Mouse (Mus musculus) spleen, embryonic (tissue): ENCODE measurements at regions not wholly inside any gene's neighbourhood (a gene's known extent, or its start where the extent isn't known, plus 50 kb on each side); places are given as distances from the start of the nearest gene placed in this dataset.

ENCODE experiments used
- CTCF ChIA-PET: fragments of 350-600 bp; sonication (Branson Sonifier 250); formaldehyde crosslinking; loops from one replicate; lab custom pipeline; 2022; lab: Charles Lee

DNA sequence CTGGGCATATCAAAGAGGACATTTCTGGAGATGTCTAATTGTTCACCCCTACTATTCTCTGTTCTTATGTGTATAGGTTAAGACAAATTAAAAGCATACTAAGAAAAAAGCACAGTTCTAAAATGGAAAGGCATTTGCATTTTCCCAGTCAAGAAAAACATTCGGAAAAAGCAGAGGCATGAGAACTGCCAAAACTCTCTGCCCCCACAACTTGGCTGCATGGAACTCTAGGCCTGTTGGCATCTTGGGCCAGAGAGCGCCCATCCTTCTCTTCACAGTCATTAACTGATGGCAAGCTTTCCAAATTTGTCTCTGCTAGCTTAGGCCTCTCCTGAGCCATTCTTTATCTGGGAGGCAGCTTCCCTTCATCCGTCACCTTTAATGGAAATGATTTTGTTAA, 281.6 kb downstream of the Tex13c3 start:
- CTCF ChIA-PET: no interaction called here

GRCm38 (mm10) chrX:19168983-19169382, 312.1 kb downstream of the Tex13c3 start:
- CTCF ChIA-PET: no interaction called here

- CTCF ChIA-PET: no interaction called here
Measured at GRCm38 (mm10) chrX:19168546-19168945, 312.6 kb downstream of the Tex13c3 start.

DNA sequence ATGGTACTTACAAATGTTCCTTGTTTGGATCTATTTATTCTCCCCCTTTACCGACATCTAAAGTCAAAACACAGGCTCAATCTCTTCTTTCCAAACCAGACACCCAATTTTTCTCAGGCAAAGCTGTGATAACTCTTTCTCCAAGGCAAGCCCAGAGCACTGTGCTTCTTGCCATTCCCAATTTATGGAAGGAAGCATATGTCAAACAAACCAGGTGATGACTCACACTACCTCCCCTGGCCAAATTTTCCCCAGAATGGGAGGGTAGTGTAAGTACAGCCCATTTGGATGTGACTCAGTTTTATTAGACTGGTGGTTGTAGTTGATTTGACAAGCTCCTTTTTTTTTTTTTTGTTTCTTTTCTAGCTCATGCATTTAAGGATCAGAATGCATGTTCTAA, 313.0 kb downstream of the Tex13c3 start:
- CTCF ChIA-PET: no interaction called here

DNA sequence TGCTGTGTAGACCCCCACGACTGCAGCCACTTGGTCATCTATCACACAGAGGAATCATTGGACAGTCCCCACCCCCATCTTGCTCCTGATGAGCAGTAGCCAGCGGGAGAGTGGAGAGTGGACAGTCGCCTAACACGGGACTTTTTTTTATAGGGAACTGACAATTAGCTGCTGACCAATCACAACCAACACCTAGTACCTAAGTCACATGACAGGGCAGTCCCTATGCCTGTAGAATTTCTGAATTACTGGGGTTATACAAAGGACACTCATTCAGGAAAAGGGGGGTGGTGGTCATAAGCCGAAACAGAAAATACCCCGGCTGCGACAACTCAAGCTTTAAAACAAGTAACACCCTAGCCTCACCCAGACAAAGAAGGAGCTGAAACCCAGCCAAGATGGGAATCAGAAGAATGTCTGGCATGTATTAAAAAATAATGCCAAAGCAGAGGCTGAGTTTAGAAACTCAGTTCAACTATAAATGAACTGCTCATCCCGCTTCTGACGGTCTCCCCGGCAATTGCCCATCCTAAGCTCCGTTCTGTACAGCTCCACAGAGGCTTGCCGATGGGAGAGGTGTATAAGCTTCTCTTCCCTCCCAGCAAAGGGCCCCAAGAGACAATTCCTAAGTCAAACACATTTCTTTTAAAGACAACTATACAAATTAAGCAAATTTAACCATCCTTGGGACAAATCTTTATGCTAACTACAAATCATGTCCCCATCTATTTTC, 313.8 kb downstream of the Tex13c3 start:
- CTCF ChIA-PET: no interaction called here

DNA sequence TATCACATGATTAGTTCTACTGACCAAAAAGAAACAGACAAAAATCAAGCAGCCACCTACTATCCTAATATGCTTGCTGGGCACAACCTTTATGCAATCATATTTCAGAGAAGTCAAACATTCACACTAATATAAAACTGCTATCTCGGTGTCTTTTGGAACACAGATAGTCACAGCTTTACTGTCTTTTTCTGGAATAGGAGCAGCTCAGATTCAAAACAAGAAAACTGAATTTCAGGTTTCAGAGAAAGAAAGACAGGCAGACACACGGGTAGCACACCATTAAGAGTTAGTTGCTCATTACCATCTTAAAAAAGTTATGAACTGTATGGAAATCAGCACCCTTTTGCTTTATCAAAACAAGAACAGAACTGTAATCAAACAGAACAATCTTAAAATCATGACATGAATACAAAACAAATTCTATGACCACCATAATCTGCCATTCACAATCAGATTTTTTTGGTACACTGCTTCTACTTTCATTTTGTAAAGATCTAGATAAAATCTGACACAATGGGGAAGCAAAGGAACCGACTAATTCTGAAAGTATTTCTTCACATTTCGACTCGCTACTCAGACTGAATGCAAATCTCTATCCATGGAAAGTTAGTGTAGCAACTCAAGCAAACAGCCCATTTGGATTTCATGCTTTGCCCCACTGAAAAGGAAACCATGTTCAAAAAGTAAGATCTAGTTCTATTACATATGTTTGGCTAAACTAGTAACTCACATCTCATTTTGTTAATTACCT, 315.1 kb downstream of the Tex13c3 start:
- CTCF ChIA-PET: no interaction called here

GRCm38 (mm10) chrX:19164151-19164550, 317.0 kb downstream of the Tex13c3 start:
- CTCF ChIA-PET: no interaction called here

DNA sequence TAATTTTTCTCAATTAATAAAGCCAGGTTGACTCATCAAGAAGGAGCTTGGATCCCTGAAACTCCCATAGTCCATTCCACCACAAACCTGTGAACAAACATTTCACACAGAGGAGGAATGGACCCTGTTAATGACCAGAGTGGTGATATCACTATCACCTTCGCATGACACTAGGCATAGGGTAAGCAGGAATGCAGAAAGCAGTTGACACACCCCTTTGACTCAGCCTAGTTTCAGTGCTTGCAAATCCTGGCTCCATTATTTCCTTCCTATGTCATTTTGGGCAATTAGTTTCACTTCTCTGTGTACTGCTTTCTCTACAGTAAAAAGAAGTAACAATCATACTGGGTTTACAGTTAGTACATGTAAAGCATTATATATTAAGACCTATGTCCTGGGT, 318.2 kb downstream of the Tex13c3 start:
- CTCF ChIA-PET: no interaction called here

GRCm38 (mm10) chrX:19162351-19162750, 318.8 kb downstream of the Tex13c3 start:
- CTCF ChIA-PET: no interaction called here

DNA sequence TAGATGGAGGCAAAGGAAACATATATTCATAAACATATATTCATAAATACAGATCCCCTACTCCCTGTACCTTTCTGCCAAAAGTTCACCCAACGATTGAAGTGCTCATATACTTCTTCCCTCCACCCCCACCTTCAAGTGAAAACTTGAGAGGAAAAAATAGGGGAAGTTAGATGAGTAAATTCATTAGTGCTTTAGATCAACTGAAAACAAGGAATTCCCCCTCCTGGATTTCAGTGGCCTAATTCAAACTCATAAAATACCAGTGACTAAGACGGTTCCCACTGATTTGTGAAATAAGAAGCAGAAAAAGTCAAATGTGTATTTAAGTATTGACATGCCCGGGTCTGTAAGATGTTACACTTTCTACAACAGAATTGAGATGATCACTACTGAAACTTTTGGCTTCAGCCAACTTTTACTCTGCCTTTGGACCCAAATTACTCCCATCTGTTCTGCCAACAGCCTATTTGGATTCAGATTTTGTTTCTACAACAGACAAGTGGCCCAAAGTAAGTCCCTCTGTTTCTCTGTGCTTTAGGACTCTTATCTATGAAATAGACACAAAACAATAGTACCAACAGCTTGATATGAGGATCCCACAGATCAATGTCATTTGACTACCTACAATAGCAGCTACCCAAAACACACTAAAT, 320.7 kb downstream of the Tex13c3 start:
- CTCF ChIA-PET: no interaction called here

DNA sequence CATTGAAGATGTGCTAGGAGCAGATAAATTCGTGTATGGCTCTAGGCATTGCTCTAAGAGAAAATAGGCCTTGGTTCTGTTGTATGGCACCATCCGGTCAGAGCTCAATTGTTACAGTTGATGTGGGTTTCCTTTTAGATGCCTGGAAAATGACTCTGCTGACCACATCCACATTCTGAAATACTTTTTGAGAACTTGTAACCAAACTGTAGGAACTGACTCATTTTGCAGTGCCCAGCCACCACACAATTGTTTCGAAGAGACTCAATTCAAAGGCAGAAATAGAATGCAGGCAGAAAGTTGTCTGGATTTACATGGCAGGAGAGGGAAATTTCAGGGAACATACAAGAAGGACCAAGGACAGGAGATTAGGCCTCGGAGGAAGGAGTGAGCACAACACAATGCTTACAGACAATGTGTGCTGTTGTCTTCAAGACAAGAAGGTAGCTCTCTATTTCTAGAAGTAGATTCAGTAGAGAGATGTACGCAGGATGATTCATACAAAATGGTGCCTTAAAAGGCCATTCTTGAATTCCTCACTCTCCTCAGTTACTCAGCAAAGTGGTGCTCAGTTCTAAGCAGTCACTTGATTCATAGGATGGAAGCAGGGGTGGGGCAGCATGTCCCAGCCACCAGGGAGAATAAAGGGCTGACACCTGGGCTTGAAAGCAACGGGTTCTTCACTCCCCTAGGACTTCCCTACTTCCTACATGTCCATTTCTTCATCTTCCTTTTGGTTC, 323.5 kb downstream of the Tex13c3 start:
- CTCF ChIA-PET: no interaction called here

DNA sequence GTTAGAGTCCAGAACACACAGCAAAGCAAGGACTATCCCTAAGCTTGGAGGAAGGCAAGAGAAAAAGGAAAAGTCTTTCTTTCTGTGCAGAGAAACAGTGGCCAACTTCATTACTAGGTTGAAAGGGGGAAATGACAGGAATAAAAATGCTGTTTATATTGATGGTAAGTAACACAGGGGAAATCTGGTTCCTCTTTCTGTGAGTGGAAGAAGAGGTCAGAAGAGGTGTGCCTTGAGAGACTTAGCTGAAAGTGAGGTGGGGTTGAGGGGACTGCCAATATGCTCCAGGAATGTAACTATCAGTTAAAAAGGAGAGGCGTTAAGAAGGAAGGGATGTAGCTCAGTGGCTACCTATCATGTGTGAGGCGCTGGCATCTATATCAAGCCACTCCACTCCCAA, 327.5 kb downstream of the Tex13c3 start:
- CTCF ChIA-PET: no interaction called here

- CTCF ChIA-PET: no interaction called here
Measured at GRCm38 (mm10) chrX:19152170-19152861, 328.8 kb downstream of the Tex13c3 start.

GRCm38 (mm10) chrX:19150606-19151005, 330.5 kb downstream of the Tex13c3 start:
- CTCF ChIA-PET: no interaction called here

- CTCF ChIA-PET: no interaction called here
Measured at GRCm38 (mm10) chrX:19148672-19149071, 332.4 kb downstream of the Tex13c3 start.

DNA sequence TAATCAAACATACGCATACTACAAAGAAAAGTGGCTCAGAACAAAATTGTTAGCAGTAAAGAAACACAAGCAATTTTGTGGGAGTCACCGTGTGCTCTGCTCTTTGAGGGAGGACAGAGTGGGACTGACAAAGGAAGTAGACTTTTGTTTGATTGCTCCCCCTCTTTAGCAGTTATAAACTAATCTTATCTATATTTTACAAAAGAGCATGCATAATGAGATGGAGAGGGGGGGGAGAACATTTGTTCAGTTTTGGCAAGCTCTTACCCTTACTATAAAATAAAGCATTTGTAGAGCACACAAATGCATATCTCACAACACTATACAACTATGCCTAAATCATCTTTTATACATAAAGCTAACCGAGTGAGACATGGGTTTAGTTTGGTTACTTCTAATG, 332.9 kb downstream of the Tex13c3 start:
- CTCF ChIA-PET: no interaction called here

- CTCF ChIA-PET: no interaction called here
Measured at GRCm38 (mm10) chrX:19112753-19113152, 368.4 kb downstream of the Tex13c3 start.

GRCm38 (mm10) chrX:19102911-19103310, 378.2 kb downstream of the Tex13c3 start:
- CTCF ChIA-PET: no interaction called here

DNA sequence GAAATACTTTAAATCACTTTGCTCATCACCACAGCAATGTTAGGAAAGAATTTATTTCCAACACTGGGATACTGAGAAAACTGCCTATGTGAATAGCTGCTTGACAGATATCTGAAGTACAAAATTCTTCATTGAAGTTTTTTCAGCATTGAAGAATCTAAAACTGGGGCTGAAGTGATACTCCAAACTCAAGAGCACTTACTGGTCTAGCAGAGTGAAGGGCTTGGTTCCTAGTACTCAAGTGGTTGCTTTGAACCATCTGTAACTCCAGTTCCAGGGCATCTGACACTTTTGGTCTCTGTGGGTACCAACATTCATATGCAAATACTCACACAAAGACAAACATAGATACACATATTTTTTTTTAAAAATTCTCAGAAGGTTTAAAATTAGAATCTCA, 385.2 kb downstream of the Tex13c3 start:
- CTCF ChIA-PET: no interaction called here

DNA sequence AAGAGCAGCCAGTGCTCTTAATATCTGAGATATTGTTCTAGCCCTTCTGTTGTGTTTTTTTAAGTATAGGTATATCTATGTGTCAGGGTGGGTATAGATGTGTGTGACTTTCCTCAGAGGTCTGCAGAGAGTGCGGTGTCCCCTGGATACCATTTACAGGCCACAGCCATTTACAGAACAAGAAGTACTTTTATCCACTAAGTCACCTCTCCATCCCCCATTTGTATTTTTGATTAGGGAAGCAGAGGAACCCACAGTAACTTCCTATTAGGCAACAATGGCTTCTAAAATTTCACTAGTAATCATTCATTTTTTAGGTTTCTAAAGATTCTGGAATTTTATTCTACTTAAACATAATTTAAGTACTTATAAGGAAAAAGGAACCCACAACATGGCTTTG, 396.7 kb downstream of the Tex13c3 start:
- CTCF ChIA-PET: no interaction called here

DNA sequence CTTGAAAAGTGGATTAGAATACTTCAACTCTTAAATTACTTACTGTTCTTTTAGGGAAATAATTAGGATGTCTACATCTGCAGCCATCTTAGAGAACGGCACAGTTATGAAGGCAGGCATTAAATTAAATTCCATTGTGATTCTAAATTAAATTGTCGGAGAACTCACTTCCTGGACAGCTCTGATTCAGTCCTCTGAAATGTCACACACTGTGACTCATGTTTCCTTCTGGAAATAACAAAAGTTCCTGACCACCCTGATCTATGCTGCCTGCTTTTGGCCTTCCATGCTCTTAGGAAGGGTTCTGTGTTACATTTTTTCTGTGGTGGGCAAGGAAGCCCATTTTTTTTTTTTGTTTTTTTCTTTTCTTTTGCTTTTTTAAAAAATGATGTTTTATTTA, 401.1 kb downstream of the Tex13c3 start:
- CTCF ChIA-PET: no interaction called here
